Mouse (Mus musculus): ENCODE measurements around the gene Chrm5. TPM values are rescaled to one million over a fixed set of nuclear protein-coding genes. Genes with fewer than 3 reads are reported as not detected.
"Not testable (repeated sequence)": the region's sequence is repeated elsewhere in the genome, so short reads cannot be mapped to it uniquely, and the experiment has no call there.

Chrm5 gene
- total RNA-seq, 1 experiment from 2014 or later: not detected

DNA sequence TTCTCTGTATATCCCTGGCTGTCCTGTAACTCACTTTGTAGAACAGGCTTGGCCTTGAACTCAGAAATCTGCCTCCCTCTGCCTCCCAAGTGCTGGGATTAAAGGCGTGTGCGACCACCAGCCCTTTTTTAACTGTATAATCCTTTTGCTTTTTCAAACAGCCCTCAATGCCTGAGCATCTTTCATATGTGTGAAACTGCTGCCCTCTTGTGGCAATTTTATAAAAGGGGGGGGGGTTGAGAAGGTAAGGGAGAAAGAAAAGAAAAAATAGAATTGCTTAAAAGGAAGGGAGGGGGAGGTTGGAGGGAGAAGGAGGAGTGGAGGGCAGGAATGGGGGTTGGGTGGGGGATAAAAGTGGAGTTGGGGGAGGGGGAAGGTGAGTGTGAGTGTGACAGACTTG lies 995 bp upstream of the Chrm5 start:
- no peak for DNase-seq

DNA sequence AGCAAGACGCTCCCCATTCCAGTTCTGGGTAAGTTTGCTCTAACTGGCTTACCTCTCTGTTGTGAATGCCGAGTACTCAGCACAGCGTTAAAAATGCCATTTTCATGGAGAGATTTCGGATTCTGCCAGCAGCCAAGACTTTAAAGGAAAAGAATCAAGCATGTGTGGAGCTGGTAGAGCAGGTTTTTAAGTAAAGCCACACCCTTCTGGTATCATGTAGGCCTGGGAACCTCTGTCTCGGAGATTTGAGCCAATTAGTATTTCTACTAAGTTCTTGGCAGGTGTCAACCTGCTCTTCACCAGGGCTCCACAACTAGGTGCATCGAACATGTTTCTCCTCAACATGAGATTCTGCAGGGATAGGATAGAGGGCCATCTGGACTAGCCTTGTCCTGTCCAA lies 4.0 kb downstream of the Chrm5 start:
- DNase-seq: no peak

GRCm38 (mm10) chr2:112474997-112475724 lies 5.4 kb downstream of the Chrm5 start:
- DNase-seq: no peak

DNA sequence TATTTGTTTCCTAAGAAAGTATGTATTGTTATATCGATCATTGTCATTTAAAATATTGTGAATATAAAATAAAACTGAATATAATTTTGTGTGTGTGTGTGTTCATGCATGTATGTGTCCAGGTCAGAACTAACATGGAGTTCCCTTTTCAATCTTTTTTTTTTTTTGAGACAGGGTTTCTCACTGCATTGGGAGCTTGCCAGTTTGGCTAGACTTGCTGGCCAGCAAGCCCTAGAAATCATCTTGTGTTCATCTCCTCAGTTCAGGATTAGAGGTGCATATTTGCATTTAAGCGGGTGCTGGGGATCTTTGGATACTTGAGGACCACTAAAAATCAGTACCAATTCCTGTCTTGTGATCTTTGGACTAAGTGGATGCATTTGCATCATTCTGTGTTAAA lies 8.5 kb downstream of the Chrm5 start:
- no peak for DNase-seq

DNA sequence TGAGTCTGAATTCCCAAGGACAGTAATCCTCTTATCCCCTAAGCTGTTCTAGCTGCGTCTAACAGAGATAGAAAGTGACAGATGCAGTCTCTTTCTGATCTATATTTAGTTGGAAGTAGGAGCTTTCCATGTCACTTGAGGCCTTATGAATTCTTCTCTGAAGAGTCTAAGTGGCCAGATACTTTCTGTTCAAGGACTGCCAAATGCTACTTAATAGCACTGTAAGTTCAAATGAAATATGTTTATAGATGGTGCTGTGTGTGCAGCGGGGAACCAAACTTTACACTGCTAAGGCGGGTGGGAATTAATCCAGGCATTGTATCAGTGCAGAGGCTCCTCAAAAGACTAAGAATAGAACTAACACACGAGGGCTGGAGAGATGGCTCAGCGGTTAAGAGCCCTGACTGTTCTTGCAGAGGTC lies 9.6 kb downstream of the Chrm5 start:
- DNase-seq: no peak

- no peak for DNase-seq
Measured at GRCm38 (mm10) chr2:112469542-112469941, 11.0 kb downstream of the Chrm5 start.

- no peak for DNase-seq
Measured at GRCm38 (mm10) chr2:112460557-112460956, 20.0 kb downstream of the Chrm5 start.

GRCm38 (mm10) chr2:112454862-112455564 lies 25.6 kb downstream of the Chrm5 start, which contains the start of gene Emc7:
Gene Emc7 (plus strand): TSS chr2:112454997.
- DNase-seq: peak; percentile 100

DNA sequence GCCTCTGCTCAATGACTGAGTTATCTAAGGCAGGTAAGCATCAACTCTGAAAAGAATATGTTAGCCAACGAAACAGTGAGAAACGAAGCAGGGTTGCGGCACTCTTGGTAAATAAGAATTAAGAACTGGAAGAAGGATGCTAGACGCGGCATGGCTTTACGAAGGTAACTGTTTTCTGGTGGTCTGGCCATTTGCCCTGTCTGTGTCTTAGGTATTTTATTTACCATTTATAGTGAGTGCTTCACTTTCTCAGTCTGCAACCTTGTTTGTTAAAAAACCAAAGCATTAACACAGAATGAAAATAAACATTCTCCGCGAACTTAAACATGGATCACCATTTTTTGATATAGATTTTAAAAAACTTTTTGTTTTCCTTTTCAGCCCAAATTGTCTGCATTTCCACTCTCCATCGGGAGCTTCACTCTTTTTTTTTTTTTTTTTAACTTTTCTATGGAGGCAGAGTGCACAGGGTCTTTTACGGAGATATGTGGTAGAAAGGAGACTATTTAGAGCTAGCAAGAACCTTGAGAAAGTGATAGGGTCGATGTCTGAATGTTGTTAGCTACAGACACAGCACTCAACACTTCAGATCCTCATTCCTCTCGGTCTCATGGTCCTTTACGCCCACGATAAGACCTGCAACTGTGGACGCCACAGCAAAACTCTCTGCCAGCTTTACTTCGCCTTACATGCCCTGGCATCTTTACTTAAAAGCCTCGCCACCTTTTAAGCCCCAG lies 26.3 kb downstream of the Chrm5 start:
- DNase-seq: no peak

- not testable (repeated sequence) for DNase-seq
Measured at GRCm38 (mm10) chr2:112452513-112452912, 28.1 kb downstream of the Chrm5 start.

GRCm38 (mm10) chr2:112449597-112450296 lies 30.8 kb downstream of the Chrm5 start:
- peak; percentile 2 for DNase-seq

DNA sequence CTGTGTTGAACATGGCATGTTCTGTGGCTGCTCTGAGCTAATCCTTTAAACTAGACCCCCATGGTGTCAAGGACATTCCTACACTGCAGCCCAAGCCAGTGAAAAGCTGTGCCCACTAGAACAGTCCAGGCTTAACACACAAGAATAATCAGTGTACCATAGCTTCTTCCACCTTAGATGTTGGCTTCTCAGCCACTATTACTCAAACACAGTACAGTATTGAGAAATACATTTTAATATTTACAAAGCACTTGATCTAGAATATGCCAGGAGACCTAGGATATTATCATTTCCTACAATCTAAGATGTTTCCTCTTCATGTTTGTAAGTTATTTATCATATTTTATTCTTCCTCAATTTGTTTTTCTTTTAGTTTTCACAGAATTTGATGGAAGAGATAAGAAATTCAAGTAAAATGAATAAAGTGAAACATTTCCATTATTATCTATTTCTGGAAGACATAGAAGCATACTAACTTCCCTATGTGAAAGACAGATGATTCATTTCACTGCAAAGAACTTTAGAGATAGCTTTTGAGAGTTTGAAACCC lies 32.0 kb downstream of the Chrm5 start:
- DNase-seq: no peak

DNA sequence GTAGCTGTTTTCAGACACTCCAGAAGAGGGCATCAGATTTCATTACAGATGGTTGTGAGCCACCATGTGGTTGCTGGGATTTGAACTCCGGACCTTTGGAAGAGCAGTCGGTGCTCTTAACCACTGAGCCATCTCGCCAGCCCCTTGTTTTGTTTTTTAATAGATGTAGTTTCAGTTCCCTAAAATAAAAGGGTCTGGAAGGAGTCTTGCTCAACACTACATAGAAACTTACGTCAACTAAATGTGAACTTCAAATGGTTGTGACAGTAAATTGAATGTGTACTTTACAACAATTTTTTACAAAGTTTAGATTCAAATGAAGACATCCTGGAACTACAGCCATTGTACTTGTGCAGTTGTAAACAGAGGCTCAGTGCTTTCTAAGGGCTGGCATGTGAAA lies 32.5 kb downstream of the Chrm5 start:
- DNase-seq: not testable (repeated sequence)

- no peak for DNase-seq
Measured at GRCm38 (mm10) chr2:112445511-112445910, 35.1 kb downstream of the Chrm5 start.

GRCm38 (mm10) chr2:112443491-112443890 lies 37.1 kb downstream of the Chrm5 start:
- no peak for DNase-seq

DNA sequence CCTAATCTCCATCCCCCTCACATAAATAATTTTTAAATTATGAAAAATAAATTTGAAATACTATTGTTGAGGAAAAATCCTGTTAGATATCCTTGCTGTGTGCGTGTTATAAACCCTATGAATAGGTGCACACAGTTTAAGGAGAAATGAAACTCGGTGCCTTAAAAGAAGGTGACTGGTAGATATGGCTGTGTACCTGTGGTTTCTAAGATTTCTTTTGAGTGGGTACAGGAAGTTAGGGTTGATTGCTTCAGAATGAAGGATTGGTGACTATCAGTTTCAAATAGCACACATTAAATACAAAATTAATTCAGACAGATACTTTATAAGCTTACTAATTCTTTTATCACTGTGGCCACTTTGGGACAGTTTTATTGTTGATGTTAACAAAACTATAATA lies 43.0 kb downstream of the Chrm5 start:
- no peak for DNase-seq

DNA sequence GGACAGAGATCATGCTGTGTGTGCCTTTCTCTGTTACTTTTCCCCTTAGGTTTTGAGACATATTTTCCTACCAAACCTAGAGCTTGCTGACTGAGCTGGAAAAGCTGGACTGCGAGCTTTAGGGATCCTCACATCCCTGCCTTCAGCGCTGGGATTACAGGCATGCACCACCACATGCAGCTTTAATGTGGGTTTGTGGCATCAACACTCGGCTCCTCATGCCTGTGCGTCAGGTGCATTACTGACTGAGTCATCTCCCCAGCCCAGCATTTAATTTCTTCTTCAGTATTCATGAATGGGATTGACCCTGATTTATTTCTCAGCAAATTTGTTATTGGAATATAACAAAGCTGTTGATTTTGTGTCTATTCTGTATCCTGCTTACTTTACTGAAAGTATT lies 44.3 kb downstream of the Chrm5 start:
- no peak for DNase-seq

DNA sequence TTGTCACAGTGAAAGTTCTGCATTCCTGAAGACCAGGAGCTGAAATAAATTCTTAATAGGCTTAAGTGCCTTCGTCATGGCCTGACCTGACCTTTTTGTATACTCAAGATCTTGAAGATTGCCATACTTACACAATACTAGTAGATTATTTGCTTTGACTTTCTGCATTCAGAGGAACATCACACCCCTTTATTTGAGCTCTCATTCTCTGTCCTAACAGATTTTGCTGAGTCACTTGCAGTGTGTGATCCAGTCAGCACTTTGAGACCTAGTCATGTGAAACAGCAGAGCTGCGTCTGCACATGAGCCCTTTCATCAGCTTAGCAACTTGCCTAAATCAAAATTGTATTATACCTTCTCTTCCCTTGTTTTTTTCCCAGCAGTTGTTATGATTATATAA lies 47.2 kb downstream of the Chrm5 start:
- DNase-seq: no peak

DNA sequence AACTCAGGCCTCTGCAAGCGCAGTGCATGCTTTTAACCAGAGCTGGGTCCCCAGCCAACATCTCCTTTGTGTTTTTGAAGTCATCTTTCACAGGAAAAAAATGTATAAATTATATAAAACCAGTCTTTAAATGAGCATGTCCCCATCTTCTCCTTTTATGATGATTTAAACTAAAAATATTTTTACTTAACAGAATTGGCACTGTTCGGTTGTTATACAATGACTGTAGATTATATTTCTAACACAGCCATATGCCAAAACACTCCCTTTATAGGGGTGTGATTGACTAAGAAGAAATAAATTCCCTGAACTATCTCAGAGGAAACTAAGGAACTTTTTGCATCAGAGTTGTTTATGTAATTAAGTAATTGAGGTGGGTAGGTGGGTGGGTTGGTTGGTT lies 48.0 kb downstream of the Chrm5 start:
- no peak for DNase-seq

GRCm38 (mm10) chr2:112430403-112430802 lies 50.2 kb downstream of the Chrm5 start:
- no peak for DNase-seq

- no peak for DNase-seq
Measured at GRCm38 (mm10) chr2:112429665-112430064, 50.9 kb downstream of the Chrm5 start.

All from adrenal gland, postnatal 25 days (tissue).